Mouse (Mus musculus) liver, embryonic 18 days (tissue): ENCODE results near the gene Ppp1r36. TPM values are rescaled to one million over a fixed set of nuclear protein-coding genes. Genes with fewer than 3 reads are reported as not detected.

ENCODE experiments used
- polyA plus RNA-seq: library from polyadenylated mRNA; depleted of rRNA; stranded (reverse); fragments of >200 nt; gene quantifications from 2 replicates; pipeline ENCODE4 v1.2.3, GENCODE M21; 2012; rRNA removed

Gene Ppp1r36
- 0.09 and 0.41 TPM in 2 replicates for polyA plus RNA-seq

DNA sequence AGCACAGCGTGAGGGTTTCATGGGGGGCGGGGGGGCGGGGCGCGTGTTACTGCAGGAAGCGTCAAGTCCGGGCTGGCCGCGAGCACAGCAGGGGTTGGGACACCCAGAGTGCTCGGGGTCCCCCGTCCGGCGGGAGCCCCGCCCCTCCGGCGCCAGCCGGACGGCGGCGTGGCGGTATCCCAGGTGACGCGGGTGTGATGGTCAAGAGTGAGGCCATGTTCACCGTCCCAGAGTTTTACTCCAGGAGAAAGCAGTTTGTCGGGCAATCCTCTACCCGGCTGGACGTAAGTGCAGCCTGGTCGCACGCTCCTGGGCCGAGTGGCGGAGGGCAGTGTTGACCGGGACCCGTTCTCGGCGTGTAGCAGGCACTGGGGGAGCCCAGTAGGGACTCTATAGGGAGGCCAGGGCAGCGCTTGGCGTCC, at the start of gene Ppp1r36:
Ppp1r36 (plus strand) TSS at position 106 of the 422 bp plus-strand sequence.

DNA sequence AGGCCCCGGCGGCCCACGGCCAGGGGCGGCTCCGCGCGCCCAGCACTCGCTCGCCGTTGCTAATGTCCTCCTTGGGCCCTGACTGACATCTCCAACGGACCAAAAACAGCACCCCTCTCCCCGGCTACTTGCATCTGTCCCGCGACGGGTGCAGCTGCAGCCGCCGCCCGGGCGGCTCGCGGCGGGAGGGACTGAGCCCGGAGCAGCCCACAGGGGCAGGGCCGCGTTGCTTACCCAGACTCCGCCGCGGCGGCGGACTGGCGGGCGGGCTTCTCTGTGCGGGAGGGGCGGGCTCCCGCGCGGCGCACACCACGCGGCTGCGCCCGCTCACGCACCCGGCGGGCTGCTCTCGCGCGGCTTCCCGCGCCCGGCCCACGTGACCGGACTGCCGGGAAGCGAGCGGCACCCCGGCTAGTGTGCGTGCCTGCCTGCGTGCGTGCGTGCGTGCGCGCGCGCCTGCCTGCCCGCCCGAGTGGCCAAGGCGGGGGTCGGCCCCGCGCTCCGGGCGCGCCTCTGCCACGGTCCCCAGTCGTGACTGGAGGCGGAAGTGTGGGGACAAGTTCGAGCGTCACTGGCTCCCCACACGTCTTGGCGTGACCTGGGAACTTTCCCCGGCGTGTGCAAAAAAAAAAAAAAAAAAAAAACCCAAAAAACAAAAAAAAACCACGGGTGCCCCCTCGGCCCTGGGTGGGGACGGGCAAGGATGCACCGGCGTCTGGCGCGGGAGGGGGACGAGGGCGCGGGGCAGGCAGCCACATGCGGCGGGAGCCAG, 47.9 kb upstream of the Ppp1r36 start, which contains the start of gene Zbtb25:
Zbtb25 (minus strand) TSS at position 397 of the 772 bp plus-strand sequence.

DNA sequence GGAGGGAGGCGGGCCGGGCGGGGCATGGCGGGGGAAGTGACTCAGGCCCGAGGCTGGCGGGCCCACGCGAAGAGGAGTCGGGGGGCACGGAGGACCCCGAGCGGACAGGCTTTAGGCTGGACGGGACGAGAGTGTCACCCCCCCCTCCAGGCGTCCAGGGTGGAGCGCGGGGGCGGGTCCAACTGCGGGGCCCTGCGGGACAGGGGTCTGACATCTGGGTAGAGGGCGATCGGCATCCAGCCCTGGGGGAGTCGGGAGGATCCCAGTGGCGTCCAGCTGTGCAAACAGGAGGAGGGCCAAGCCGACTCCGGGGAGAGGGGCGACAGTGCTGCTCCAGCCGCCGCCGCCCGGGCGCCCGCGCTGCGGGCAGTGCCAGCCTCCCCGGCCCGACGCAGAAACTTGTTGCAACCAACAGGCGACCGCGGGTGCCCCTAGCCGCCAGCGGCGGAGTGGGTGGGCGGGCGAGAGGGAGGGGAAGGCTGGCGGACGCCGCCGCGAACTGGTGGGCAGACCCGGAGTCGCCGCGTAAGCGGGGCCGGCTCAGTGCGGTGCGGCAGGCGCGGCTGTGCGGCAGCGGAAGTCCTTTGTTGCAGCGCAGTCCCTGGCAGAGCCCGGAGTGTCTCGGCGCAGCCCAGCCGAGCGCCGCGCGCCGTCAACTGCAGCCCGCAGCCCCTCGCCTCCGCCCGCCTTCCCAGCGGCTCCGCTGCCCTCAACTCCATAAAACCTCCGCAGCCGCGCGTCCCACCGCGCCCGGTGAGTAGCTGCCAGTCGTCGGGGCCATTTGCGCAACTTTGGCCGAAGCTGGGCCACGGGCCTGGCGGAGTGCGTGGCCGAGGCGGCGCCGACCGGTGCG, 47.1 kb upstream of the Ppp1r36 start, which contains the start of gene Zbtb1:
Zbtb1 (plus strand) TSS at position 289 of the 853 bp plus-strand sequence.

DNA sequence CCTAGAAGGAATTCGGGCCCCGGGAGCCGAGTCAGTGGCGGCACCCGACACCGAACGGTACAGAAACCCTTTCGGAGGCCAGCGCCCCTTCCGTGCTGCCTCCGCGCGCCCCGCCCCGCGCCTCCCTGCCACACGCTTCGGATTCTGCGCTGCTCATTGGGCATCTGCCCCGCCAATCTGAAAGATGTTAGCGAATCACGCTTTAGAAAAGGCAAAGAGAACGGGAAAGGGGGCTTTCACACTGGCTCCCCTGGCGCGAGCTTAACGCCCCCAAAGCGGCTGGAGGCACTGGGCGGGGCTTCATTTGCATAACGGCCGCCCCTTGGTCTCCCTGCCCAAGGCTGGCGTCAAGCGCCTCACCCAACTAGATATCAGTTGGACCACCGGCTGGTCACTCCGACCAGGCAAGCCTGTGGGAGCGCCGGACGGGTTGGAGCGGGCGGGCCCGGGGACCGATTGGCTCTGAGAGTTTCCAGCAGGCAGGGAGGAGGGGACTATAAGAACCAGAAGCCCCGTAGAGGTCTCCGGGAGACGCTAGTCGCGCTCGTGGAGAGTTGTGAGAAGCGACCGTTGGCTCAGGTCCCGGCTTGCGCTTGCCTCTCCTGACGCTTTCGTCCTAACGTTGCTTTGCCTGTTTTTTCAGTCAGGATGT, 13.3 kb upstream of the Ppp1r36 start, which contains the start of gene Hspa2:
Hspa2 (plus strand) TSS at position 291 of the 652 bp plus-strand sequence.

Other genes starting within 250 kb of the Ppp1r36 start
- 0.01 TPM in 1 of 2 replicates, not detected in the other for gene Esr2, start 240.3 kb upstream of the Ppp1r36 start, polyA plus RNA-seq
- 0.01 and 0.05 TPM in 2 replicates for gene Tex21, start 170.8 kb upstream of the Ppp1r36 start, polyA plus RNA-seq
- gene Mthfd1, start 162.2 kb upstream of the Ppp1r36 start, polyA plus RNA-seq: 50.4 and 52.7 TPM in 2 replicates
- gene Akap5, start 92.6 kb upstream of the Ppp1r36 start, polyA plus RNA-seq: 0.23 and 0.24 TPM in 2 replicates
- gene Zbtb25, start 47.9 kb upstream of the Ppp1r36 start, polyA plus RNA-seq: 3.5 and 3.9 TPM in 2 replicates
- gene Zbtb1, start 47.3 kb upstream of the Ppp1r36 start, polyA plus RNA-seq: 1.6 and 1.7 TPM in 2 replicates
- 1.9 and 2.6 TPM in 2 replicates for gene Hspa2, start 13.4 kb upstream of the Ppp1r36 start, polyA plus RNA-seq
- gene Plekhg3, start 113.4 kb downstream of the Ppp1r36 start, polyA plus RNA-seq: 12.0 and 15.7 TPM in 2 replicates